Mouse (Mus musculus): ENCODE data around the gene Bicc1. TPM values are rescaled to one million over a fixed set of nuclear protein-coding genes. Genes with fewer than 3 reads are reported as not detected.

The Bicc1 gene
- total and polyA plus RNA-seq, 3 experiments, result not detected

DNA sequence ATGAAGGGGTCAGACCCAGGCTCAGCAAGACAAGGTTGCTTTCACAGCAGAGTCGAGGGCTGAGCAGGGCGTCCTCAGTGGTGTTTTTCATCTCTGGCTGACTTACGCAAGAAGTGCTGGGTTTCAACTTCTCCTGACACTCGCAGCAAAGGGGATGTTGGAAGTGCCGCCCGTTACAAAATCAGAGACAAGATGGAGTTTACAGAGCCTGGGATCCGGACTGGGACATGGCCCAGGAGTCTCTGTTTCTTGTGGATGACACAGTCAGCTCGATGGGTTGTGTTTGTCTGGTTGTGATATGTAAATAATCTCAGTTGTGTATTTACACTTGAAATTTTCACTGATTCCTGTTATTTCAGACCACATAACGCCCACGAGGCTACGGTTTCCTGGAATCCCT, 33.4 kb upstream of the Bicc1 start:
- Histone ChIP-seq H3K4me3 (ENCODE audit: control insufficient read depth in 1 of 2, insufficient read depth in 1 of 2, low read depth in 2 of 2, low read length in 2 of 2) (no peak overlapping the region), H3K27ac (ENCODE audit: control insufficient read depth, low read depth, low read length) (no peak overlapping the region), H3K79me2 (ENCODE audit: control insufficient read depth, insufficient read depth, low read length, poor library complexity) (no peaks in the 10 kb centered on the region), H3K27me3 (ENCODE audit: control insufficient read depth in 1 of 2, insufficient read depth in 2 of 2, low read length in 2 of 2) (no peaks in the 10 kb centered on the region), H3K4me1 (ENCODE audit: control insufficient read depth in 1 of 2, insufficient read depth in 2 of 2, low read length in 2 of 2) (no peaks in the 10 kb centered on the region), H3K36me3 (ENCODE audit: control insufficient read depth in 1 of 2, insufficient read depth in 2 of 2, low read length in 2 of 2) (no peaks in the 10 kb centered on the region), H3K9ac (ENCODE audit: control insufficient read depth, low read depth, low read length, poor library complexity, severe bottlenecking) (no peak overlapping the region), H3K9me3 (replicated peaks; ENCODE audit: insufficient read depth, low read length) (no peaks in the 10 kb centered on the region)
- TF ChIP-seq UBTF (IDR thresholded peaks at IDR 0.05; ENCODE audit: borderline replicate concordance, insufficient read depth, low read depth, low read length) (no peak), MYB (IDR thresholded peaks at IDR 0.05; ENCODE audit: low read depth, low read length) (no peak), BHLHE40 (IDR thresholded peaks at IDR 0.05; ENCODE audit: borderline replicate concordance, low read depth, low read length) (no peak), ETS1 (IDR thresholded peaks at IDR 0.05; ENCODE audit: low read depth, low read length) (no peak), TBP (IDR thresholded peaks at IDR 0.05; ENCODE audit: low read depth, low read length) (no peak), HCFC1 (IDR thresholded peaks at IDR 0.05; ENCODE audit: low read depth, low read length) (no peak), TAL1 (IDR thresholded peaks at IDR 0.05; ENCODE audit: low read length) (no peak), MYC (IDR thresholded peaks at IDR 0.05; ENCODE audit: low read depth, low read length) (no peak), POLR2AphosphoS5 (IDR thresholded peaks at IDR 0.05; ENCODE audit: borderline replicate concordance, low read depth, low read length) (no peak), EP300 (IDR thresholded peaks at IDR 0.05; ENCODE audit: low read depth in 1 of 2, low read length in 2 of 2) (no peak), JUND (IDR thresholded peaks at IDR 0.05; ENCODE audit: low read depth, low read length) (no peak), ZKSCAN1 (IDR thresholded peaks at IDR 0.05; ENCODE audit: low read depth, low read length) (no peak)
- no peak for DNase-seq (ENCODE audit: low read depth, low spot score)

DNA sequence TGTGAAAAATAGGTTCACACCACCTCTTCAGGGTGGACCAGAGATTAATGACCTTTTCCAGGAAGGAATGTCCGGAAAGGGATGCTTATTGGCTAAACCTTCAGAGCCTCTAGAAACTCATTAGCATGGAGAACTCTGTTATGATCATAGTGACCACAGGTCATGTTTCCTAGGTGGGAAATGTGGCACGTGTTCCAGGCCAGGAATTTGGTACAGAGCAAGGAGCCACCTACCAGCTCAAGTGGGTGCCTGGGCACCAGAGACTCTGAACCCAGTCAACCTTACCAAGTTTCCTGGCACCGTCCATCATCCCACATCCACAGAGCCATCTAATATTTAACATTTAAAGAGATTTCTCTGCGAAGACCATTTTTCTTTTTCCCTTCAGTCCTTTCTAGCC, 29.2 kb upstream of the Bicc1 start:
- TF ChIP-seq POLR2AphosphoS5 (IDR thresholded peaks at IDR 0.05; ENCODE audit: borderline replicate concordance, low read depth, low read length) (no peak), MYC (IDR thresholded peaks at IDR 0.05; ENCODE audit: low read depth, low read length) (no peak), ELF1 (IDR thresholded peaks at IDR 0.05; ENCODE audit: low read depth, low read length) (no peak), CHD1 (IDR thresholded peaks at IDR 0.05; ENCODE audit: low read depth, low read length) (no peak)
- DNase-seq (ENCODE audit: low read depth, low spot score), result no peak
- no peaks in the 10 kb centered on the region for H3K27me3 ChIP-seq (ENCODE audit: control insufficient read depth in 1 of 2, insufficient read depth in 2 of 2, low read length in 2 of 2)
- no peaks in the 10 kb centered on the region for H3K4me1 ChIP-seq (ENCODE audit: control insufficient read depth in 1 of 2, insufficient read depth in 2 of 2, low read length in 2 of 2)
- no peak overlapping the region for H3K27ac ChIP-seq (ENCODE audit: control insufficient read depth, low read depth, low read length)
- H3K79me2 ChIP-seq (ENCODE audit: control insufficient read depth, insufficient read depth, low read length, poor library complexity), result no peaks in the 10 kb centered on the region
- H3K9me3 ChIP-seq (replicated peaks; ENCODE audit: insufficient read depth, low read length), result no peaks in the 10 kb centered on the region
- no peaks in the 10 kb centered on the region for H3K36me3 ChIP-seq (ENCODE audit: control insufficient read depth in 1 of 2, insufficient read depth in 2 of 2, low read length in 2 of 2)
- no peak overlapping the region for H3K9ac ChIP-seq (ENCODE audit: control insufficient read depth, low read depth, low read length, poor library complexity, severe bottlenecking)
- no peak overlapping the region for H3K4me3 ChIP-seq (ENCODE audit: control insufficient read depth in 1 of 2, insufficient read depth in 1 of 2, low read depth in 2 of 2, low read length in 2 of 2)

DNA sequence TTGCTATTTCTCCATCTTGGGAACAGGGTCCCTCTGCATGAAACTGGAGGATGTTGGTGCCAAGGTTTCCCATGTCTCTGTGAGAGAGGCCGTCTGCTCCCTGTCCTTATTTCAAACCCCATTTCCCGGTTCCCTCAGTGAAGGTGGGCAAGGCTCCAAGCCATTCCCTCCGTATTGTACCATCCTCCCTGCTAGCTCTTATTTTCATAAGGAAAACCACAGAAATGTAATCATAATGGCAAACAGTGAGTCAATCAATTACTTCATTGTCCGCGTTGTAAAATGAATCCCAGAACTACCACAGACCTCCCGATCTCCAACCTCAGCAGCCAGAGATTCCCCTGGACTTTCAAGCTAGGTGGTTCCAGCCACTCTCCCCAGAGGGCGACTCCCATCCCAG, 25.6 kb upstream of the Bicc1 start:
- no peaks in the 10 kb centered on the region for H3K4me1 ChIP-seq (ENCODE audit: control insufficient read depth in 1 of 2, insufficient read depth in 2 of 2, low read length in 2 of 2)
- no peak overlapping the region for H3K9ac ChIP-seq (ENCODE audit: control insufficient read depth, low read depth, low read length, poor library complexity, severe bottlenecking)
- no peak overlapping the region for H3K4me3 ChIP-seq (ENCODE audit: control insufficient read depth in 1 of 2, insufficient read depth in 1 of 2, low read depth in 2 of 2, low read length in 2 of 2)
- DNase-seq (ENCODE audit: low read depth, low spot score), result no peak
- no peaks in the 10 kb centered on the region for H3K9me3 ChIP-seq (replicated peaks; ENCODE audit: insufficient read depth, low read length)
- 0 out of 4 replicates have a peak, but pooled peaks cover 0 to 2% of the 10 kb centered on the region in 2 experiments for H3K36me3 ChIP-seq (ENCODE audit: control insufficient read depth in 1 of 2, insufficient read depth in 2 of 2, low read length in 2 of 2)
- H3K79me2 ChIP-seq (ENCODE audit: control insufficient read depth, insufficient read depth, low read length, poor library complexity), result no peaks in the 10 kb centered on the region
- H3K27me3 ChIP-seq (ENCODE audit: control insufficient read depth in 1 of 2, insufficient read depth in 2 of 2, low read length in 2 of 2), result no peaks in the 10 kb centered on the region
- no peak overlapping the region for H3K27ac ChIP-seq (ENCODE audit: control insufficient read depth, low read depth, low read length)
- no peak for TF ChIP-seq RAD21 (IDR thresholded peaks at IDR 0.05; ENCODE audit: low read depth, low read length)
- TF ChIP-seq ZNF384 (IDR thresholded peaks at IDR 0.05; ENCODE audit: low read depth, low read length), result no peak
- TF ChIP-seq ZMIZ1 (IDR thresholded peaks at IDR 0.05; ENCODE audit: low read depth, low read length), result no peak
- TF ChIP-seq CTCF (IDR thresholded peaks at IDR 0.05 in 2 of 3, conservative IDR thresholded peaks at IDR 0.05 in 1 of 3; ENCODE audit: control insufficient read depth in 1 of 3, insufficient read depth in 1 of 3, low read depth in 2 of 3, low read length in 3 of 3, poor library complexity in 1 of 3, severe bottlenecking in 1 of 3), result no peak
- TF ChIP-seq GATA1 (IDR thresholded peaks at IDR 0.05; ENCODE audit: low read depth, low read length), result no peak
- no peak for TF ChIP-seq MAX (IDR thresholded peaks at IDR 0.05; ENCODE audit: low read length)
- no peak for TF ChIP-seq UBTF (IDR thresholded peaks at IDR 0.05; ENCODE audit: borderline replicate concordance, insufficient read depth, low read depth, low read length)
- TF ChIP-seq JUND (IDR thresholded peaks at IDR 0.05; ENCODE audit: low read depth, low read length), result no peak
- TF ChIP-seq E2F4 (IDR thresholded peaks at IDR 0.05; ENCODE audit: borderline replicate concordance, low read depth, low read length), result no peak
- no peak for TF ChIP-seq NRF1 (IDR thresholded peaks at IDR 0.05; ENCODE audit: insufficient read depth, low read depth, low read length, poor library complexity, severe bottlenecking)
- no peak for TF ChIP-seq ELF1 (IDR thresholded peaks at IDR 0.05; ENCODE audit: low read depth, low read length)

Measured in MEL (cell line).